Mouse (Mus musculus): Measurements from ENCODE around the gene Samd8.

Samd8 gene

GRCm38 (mm10) chr14:21750008-21750880, at the start of gene Samd8:
Samd8 (plus strand) TSS chr14:21750531.
- peak; percentile 83 to 88 for DNase-seq (ENCODE audit: low spot score in 2 of 2)

- no peak for DNase-seq (ENCODE audit: low spot score in 2 of 2)
Observed at GRCm38 (mm10) chr14:21702691-21703090, 47.6 kb upstream of the Samd8 start.

GRCm38 (mm10) chr14:21703255-21703654, 47.1 kb upstream of the Samd8 start:
- no peak for DNase-seq (ENCODE audit: low spot score in 2 of 2)

- DNase-seq (ENCODE audit: low spot score in 2 of 2): no peak
Observed at GRCm38 (mm10) chr14:21705462-21705861, 44.9 kb upstream of the Samd8 start.

GRCm38 (mm10) chr14:21706759-21707571, 43.4 kb upstream of the Samd8 start:
- peak; percentile 32 to 54 for DNase-seq (ENCODE audit: low spot score in 2 of 2)

GRCm38 (mm10) chr14:21709545-21709944, 40.8 kb upstream of the Samd8 start:
- DNase-seq (ENCODE audit: low spot score in 2 of 2): no peak

GRCm38 (mm10) chr14:21711231-21711630, 39.1 kb upstream of the Samd8 start:
- no peak for DNase-seq (ENCODE audit: low spot score in 2 of 2)

- no peak for DNase-seq (ENCODE audit: low spot score in 2 of 2)
Observed at GRCm38 (mm10) chr14:21714486-21714885, 35.8 kb upstream of the Samd8 start, which contains the start of gene Dupd1. Dupd1 (minus strand) TSS chr14:21714576.

- DNase-seq (ENCODE audit: low spot score in 2 of 2): no peak
Observed at GRCm38 (mm10) chr14:21719646-21720383, 30.5 kb upstream of the Samd8 start.

- no peak for DNase-seq (ENCODE audit: low spot score in 2 of 2)
Observed at GRCm38 (mm10) chr14:21720430-21721205, 29.7 kb upstream of the Samd8 start.

- DNase-seq (ENCODE audit: low spot score in 2 of 2): no peak
Observed at GRCm38 (mm10) chr14:21722021-21722698, 28.2 kb upstream of the Samd8 start.

- DNase-seq (ENCODE audit: low spot score in 2 of 2): peak in 1 of 2 experiments; percentile 54
Observed at GRCm38 (mm10) chr14:21729031-21729732, 21.1 kb upstream of the Samd8 start.

GRCm38 (mm10) chr14:21729936-21730335, 20.4 kb upstream of the Samd8 start:
- no peak for DNase-seq (ENCODE audit: low spot score in 2 of 2)

- peak in 1 of 2 experiments; percentile 37 for DNase-seq (ENCODE audit: low spot score in 2 of 2)
Observed at GRCm38 (mm10) chr14:21733131-21733905, 17.0 kb upstream of the Samd8 start.

GRCm38 (mm10) chr14:21740345-21740744, 10.0 kb upstream of the Samd8 start:
- no peak for DNase-seq (ENCODE audit: low spot score in 2 of 2)

- DNase-seq (ENCODE audit: low spot score in 2 of 2): no peak
Observed at GRCm38 (mm10) chr14:21741314-21741713, 9.0 kb upstream of the Samd8 start.

GRCm38 (mm10) chr14:21741786-21742185, 8.5 kb upstream of the Samd8 start:
- DNase-seq (ENCODE audit: low spot score in 2 of 2): peak; percentile 89 to 90

GRCm38 (mm10) chr14:21742441-21742840, 7.9 kb upstream of the Samd8 start:
- no peak for DNase-seq (ENCODE audit: low spot score in 2 of 2)

GRCm38 (mm10) chr14:21744169-21744568, 6.2 kb upstream of the Samd8 start:
- DNase-seq (ENCODE audit: low spot score in 2 of 2): no peak

Data from right cerebral cortex, adult 2 months (tissue).